Mouse (Mus musculus): Measurements from ENCODE around the gene Scn2b.

Scn2b gene
- long read RNA-seq, experiment 1, partial matches to known transcripts: 0 of 15 reads
- long read RNA-seq, experiment 1, other reads (novel, unspliced or antisense): 15 of 15 reads
- long read RNA-seq, experiment 2, partial matches to known transcripts: 0 of 31 reads
- long read RNA-seq, experiment 2, other reads (novel, unspliced or antisense): 31 of 31 reads

- intact Hi-C loops (cut with DNase I): no loop called here
Measured at GRCm38 (mm10) chr9:45117741-45118431, at the start of gene Scn2b. TSS of gene Scn2b (plus strand) at chr9:45117782.

- intact Hi-C loops (cut with DNase I): no loop called here
Measured at GRCm38 (mm10) chr9:45071800-45072199, 45.8 kb upstream of the Scn2b start.

- intact Hi-C loops (cut with DNase I): no loop called here
Measured at GRCm38 (mm10) chr9:45077859-45078258, 39.7 kb upstream of the Scn2b start.

- intact Hi-C loops (cut with DNase I): no loop called here
Measured at GRCm38 (mm10) chr9:45079011-45079410, 38.6 kb upstream of the Scn2b start, which contains the start of gene Jaml. TSS of gene Jaml (plus strand) at chr9:45079183.

- intact Hi-C loops (cut with DNase I): no loop called here
Measured at GRCm38 (mm10) chr9:45083132-45083531, 34.5 kb upstream of the Scn2b start.

- intact Hi-C loops (cut with DNase I): no loop called here
Measured at GRCm38 (mm10) chr9:45084556-45084955, 33.0 kb upstream of the Scn2b start.

GRCm38 (mm10) chr9:45085741-45086690 lies 31.6 kb upstream of the Scn2b start:
- intact Hi-C loops (cut with DNase I): no loop called here

- intact Hi-C loops (cut with DNase I): no loop called here
Measured at GRCm38 (mm10) chr9:45088040-45088439, 29.5 kb upstream of the Scn2b start.

GRCm38 (mm10) chr9:45090811-45091210 lies 26.8 kb upstream of the Scn2b start:
- intact Hi-C loops (cut with DNase I): no loop called here

- intact Hi-C loops (cut with DNase I): no loop called here
Measured at GRCm38 (mm10) chr9:45092641-45093040, 24.9 kb upstream of the Scn2b start.

GRCm38 (mm10) chr9:45095149-45095937 lies 22.2 kb upstream of the Scn2b start:
- intact Hi-C loops (cut with DNase I): no loop called here

GRCm38 (mm10) chr9:45097877-45098276 lies 19.7 kb upstream of the Scn2b start:
- intact Hi-C loops (cut with DNase I): no loop called here

GRCm38 (mm10) chr9:45098426-45098825 lies 19.2 kb upstream of the Scn2b start:
- intact Hi-C loops (cut with DNase I): no loop called here

GRCm38 (mm10) chr9:45102528-45102927 lies 15.1 kb upstream of the Scn2b start:
- intact Hi-C loops (cut with DNase I): no loop called here

GRCm38 (mm10) chr9:45103211-45103979 lies 14.2 kb upstream of the Scn2b start:
- intact Hi-C loops (cut with DNase I): no loop called here

GRCm38 (mm10) chr9:45105596-45106374 lies 11.8 kb upstream of the Scn2b start:
- intact Hi-C loops (cut with DNase I): no loop called here

- intact Hi-C loops (cut with DNase I): no loop called here
Measured at GRCm38 (mm10) chr9:45115706-45116105, 1.9 kb upstream of the Scn2b start.

GRCm38 (mm10) chr9:45116819-45117218 lies 763 bp upstream of the Scn2b start:
- intact Hi-C loops (cut with DNase I): no loop called here

GRCm38 (mm10) chr9:45118552-45118951 lies 970 bp downstream of the Scn2b start:
- intact Hi-C loops (cut with DNase I): no loop called here

Data from adrenal gland (tissue).